Mouse (Mus musculus): Measurements from ENCODE around the gene Pou2f2.

Pou2f2 gene

DNA sequence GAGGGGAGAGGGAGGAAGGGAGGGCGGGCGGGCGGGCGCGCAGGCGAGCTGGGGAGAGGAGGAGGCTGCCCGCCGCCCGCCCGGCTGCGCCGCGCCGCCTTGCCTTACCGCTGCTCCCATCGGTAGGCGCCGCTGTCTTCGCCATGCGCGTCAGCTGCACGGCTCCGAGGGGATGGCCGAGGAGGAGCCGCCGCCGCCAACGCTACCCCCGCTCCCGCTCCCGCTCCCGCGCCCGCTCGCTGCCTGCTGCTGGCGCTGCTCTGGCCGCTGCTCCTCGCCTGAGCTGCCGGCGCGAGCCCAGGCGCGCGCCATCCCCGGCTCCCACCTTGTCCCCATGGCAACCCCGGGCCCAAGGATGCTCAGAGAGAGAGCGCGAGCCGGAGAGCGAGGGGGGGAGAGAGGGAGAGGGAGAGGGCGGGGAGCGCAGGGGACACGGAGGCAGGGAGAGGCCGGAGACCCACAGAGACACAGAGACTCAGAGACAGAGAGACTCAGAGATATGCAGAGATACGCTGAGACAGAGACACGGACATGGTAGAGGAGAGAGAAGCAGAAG, at the start of gene Pou2f2:
TSS of gene Pou2f2 (minus strand) at position 121 of the 556 bp plus-strand sequence.
- peak; percentile 73 to 82 for DNase-seq

DNA sequence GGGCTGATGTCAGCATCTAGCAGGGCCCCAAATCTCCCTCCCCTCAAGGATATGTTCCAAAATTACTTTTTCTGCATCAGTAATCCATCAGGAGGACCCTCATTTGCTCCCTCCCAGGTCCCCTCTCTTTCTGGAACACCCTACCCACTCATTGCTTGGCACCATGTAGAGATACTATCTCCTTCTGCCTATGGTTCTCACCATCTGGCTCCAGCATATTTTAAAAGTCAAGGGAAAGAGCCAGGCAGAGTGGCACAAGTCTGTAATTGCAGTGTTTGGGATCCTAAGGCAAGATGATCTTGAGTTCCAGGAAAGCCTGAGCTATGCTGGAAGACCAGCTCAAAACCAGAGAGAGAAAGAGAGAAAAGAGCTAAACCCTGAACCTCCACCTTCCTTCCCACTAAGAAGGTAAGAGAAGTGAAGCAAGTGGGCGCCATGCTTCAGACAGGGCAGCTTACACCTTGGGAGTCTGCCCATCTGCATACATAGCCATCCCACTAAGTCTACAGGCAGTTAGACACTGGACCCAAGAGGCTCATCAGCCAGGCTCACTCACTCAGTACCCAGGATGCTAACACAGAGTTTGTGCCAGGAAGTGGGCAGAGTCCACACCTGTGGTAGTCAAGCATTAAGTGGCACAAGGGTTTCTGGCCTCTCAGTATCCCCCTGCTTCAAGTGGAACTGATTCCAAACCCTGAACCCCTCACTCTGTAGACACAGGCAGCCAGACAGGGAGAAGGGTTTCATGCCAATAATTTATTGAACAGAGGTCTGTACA, 48.2 kb upstream of the Pou2f2 start:
- DNase-seq, result no peak

- DNase-seq, result no peak
These were observed 42.9 kb upstream of the Pou2f2 start for GRCm38 (mm10) chr7:25222275-25222967.

DNA sequence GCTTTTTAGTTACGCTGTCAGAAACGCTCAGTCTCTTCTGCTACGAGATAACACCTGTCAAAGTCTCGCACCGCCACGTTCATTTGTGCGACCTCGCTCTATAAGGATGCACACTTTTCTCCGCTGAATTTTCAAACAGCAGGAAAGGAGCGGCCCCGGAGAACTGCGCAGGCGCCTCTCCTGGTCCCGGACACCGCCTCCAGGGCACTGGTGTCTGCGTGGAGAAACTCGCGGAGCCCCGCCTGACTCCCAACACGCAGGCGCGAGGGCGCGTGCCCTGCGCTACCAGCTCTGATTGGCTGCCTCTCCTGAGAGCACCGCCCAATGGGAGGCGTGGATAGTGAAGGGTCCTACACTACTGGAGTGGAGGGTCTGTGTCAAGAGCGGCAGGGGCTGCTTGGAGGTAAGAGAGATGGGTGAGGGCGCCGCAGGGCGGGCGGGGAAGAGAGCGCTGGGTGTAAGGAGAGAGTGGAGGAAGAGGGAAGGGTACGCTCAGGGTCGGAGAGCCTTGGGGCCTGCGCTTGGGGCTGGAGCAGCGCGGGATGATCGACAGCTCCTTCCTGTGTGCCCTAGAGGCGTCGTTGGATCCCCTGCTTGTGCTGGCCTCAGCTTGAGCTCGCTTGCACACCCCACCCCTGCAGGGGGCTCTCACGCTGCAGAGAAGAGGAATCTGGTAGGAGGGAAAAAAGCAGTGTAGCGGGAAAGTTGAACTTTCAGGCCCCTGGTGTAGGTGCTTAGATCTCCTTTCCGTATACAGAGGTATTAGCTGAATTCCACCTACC, 41.8 kb upstream of the Pou2f2 start, which contains the start of gene Zfp526:
TSS of gene Zfp526 (plus strand) at position 324 of the 782 bp plus-strand sequence.
- peak; percentile 97 to 99 for DNase-seq

- DNase-seq, result peak in 1 of 2 experiments; percentile 50
These were observed 41.1 kb upstream of the Pou2f2 start, which contains the start of gene Dedd2 for GRCm38 (mm10) chr7:25220457-25221101. Gene Dedd2, minus strand, starts transcription at chr7:25220615.

DNA sequence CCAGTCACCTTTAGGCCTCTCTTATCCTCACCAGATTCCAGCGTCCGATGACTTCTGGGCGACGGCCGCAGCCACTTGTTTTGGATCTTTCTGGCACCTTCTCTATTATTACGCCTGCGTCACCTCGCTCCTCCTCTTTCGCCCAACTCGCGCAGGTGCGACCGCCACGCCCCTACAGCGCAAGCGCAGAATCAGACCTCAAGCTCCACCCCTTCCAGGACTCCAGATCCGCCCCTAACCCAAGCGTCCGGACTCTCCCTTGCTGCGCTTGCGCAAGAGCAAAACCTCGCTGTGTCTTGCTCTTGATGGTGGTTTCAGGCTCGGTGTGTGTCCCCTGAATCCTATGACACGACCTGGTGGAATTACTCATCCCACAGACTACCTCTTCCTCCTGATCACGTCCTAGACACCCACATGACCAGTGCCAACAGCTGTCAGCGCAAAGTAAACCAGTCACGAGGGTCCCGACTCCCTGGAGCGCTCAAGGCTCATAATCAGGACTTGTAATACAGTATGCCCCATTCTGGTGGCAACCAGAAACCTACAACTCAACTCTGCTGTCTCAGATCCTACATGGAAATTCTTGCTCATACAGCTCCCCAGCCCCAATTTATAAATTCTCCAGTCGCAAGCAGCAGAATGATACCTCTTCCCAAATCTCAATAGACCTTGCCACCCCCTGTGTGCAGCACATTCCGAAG, 40.4 kb upstream of the Pou2f2 start:
- DNase-seq, result peak; percentile 93 to 96

GRCm38 (mm10) chr7:25219416-25219750, 39.9 kb upstream of the Pou2f2 start:
- no peak for DNase-seq

- DNase-seq, result peak; percentile 68 to 78
These were observed 39.3 kb upstream of the Pou2f2 start for GRCm38 (mm10) chr7:25218705-25219415.

DNA sequence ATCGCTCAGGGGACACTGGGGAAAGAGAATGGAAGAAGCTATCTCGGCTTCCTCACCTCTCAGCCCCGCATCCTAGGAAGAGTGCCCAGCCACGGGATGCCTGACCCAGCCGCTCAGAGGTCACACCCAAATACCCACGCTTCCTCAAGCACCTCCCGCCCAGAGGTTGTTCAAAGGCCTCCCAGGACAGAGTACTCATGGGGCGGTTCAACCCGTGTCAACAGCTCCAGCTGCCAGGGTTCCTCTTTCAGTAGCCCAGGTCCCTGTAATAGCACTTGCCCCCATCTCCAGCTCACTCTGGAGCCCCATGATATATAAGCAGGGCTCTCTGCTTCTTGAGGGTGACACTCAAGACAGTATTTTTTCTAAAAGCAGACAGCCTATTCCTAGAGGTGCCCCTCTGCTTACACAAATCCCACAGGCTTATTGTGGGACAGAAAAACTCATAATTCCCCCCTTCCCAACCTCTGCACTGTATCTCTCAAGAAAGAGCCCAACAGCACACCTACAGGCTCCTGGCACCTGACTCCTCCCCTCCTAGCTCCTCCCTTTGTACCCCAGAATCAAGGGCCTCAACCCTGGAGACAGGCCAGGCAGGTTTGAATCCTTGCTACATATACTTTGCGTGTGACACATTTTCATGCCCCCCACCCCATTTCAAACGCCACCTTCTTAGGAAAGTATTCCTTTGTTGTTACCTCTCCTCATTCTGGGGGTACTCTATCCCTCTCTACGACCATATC, 38.3 kb upstream of the Pou2f2 start:
- no peak for DNase-seq

GRCm38 (mm10) chr7:25214172-25214571, 34.6 kb upstream of the Pou2f2 start:
- DNase-seq, result no peak

DNA sequence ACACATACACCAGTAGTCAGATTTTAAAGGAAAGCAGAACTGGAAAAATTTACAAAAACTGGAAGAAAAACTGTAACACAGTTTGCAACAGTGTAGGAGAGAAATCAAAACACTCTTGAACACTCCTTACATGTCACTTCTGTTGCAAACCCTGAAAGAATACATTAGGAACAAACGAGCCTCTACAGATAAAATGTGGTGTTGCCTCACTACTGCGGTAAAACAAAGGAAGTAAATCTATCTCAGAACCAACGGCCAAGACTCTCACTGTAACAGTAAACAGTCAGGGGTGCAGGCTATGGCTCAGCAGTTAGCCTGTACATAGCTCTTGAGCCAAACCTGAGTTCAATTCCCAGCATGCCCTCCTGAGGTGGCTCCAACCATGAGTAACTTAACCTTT, 33.6 kb upstream of the Pou2f2 start:
- no peak for DNase-seq

- DNase-seq, result no peak
These were observed 31.0 kb upstream of the Pou2f2 start for GRCm38 (mm10) chr7:25210482-25210881.

GRCm38 (mm10) chr7:25209161-25209622, 29.7 kb upstream of the Pou2f2 start:
- DNase-seq, result no peak

- DNase-seq, result no peak
These were observed 26.7 kb upstream of the Pou2f2 start for GRCm38 (mm10) chr7:25206094-25206830.

- no peak for DNase-seq
These were observed 26.0 kb upstream of the Pou2f2 start for GRCm38 (mm10) chr7:25205355-25206093.

GRCm38 (mm10) chr7:25203624-25204023, 24.1 kb upstream of the Pou2f2 start:
- no peak for DNase-seq

DNA sequence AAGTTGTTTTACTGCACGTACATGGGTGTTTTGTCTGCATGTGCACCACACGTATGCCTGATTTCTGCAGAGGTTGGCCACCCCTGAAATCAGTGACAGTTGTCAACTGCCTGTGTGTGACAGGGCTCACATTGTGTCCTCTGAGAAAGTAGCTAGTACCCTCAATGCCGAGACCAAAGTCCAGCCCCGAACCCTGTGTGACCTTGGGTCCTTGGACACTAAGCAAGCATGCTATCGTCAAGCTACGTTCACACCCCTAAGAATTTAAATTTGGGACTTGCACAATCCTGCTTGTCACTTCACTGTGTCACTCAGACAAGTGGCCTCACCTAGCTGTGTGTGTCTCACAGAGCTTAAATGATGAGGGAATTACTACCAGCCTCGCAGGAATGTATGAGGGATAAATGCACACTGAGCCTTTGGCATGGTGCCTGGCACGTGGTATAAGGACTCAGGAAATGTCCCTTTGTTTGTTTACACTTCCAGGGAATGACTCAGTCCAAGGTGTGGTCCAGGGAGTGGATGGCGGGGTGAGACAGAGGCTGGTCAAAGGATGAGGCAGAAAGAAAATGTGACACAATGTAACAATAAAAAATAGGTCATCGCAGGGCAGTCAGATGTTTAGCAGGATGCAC, 18.0 kb upstream of the Pou2f2 start:
- peak in 1 of 2 experiments; percentile 59 for DNase-seq

DNA sequence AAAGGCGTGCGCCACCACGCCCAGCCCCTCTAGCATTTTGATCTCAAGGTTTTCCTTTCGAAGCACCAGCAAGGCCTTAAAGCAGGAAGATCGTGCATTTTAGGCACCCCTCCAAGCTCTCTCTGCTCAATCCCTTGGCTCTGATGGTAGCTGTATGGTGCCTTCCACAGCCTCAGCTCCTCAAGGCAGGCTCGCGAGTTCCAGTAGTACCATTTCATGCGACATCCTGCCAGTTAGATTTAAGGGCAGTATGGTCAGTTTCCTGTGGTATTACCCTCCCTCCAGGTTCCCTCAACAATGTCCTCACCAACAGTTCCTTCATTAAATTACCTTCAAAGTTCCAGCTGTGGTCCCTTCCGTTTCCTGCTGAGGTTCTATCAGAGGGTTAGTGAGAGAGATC, 16.6 kb upstream of the Pou2f2 start:
- DNase-seq, result no peak

Measured in kidney, postnatal 4 days (tissue).